Mouse (Mus musculus): Measurements from ENCODE around the gene Rtn1. TPM values are rescaled to one million over a fixed set of nuclear protein-coding genes. Genes with fewer than 3 reads are reported as not detected.
A peak's percentile ranks its signal among the peaks of the same experiment; 100 is the strongest.

Rtn1 gene
- polyA plus RNA-seq, 1 experiment from 2014 or later = 6.6 TPM

DNA sequence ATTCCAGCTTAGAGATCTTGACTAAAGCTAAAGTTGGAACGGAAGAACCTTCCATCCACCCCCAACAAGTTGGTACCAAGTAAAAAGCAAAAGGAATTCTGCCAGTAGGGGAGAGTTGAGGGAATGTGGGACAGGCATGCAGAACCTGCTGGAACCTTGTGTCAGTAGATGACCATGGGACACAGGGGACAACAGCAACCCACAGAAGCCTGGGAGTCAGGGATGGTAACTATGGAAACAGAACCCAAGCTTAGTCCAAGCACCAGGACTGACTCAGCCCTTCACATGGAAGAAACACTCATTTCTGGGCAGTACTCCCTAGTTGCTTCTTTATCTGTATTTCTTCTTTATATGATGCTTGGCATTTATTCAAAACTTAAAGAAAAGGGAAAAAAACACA lies 54.6 kb downstream of the Rtn1 start:
- Histone ChIP-seq H3K27ac (no peak overlapping the region), H3K27me3 (ENCODE audit: insufficient read depth, low read length) (no peaks in the 10 kb centered on the region), H3K4me2 (ENCODE audit: low read length) (no peak overlapping the region), H3K9ac (ENCODE audit: low read depth, low read length) (no peak overlapping the region), H3K36me3 (ENCODE audit: insufficient read depth, low read length) (no peaks in the 10 kb centered on the region), H3K4me3 (replicated peaks; ENCODE audit: low read depth, low read length) (no peak overlapping the region), H3K4me1 (replicated peaks; ENCODE audit: insufficient read depth, low read length) (no peaks in the 10 kb centered on the region), H3K9me3 (replicated peaks; ENCODE audit: low read length) (no peaks in the 10 kb centered on the region)
- TF ChIP-seq CTCF (IDR thresholded peaks at IDR 0.05; ENCODE audit: low read depth) = no peak
- DNase-seq (ENCODE audit: low spot score) (no peak), ATAC-seq (replicated peaks; ENCODE audit: low FRiP score, low read depth) (no peak)
- WGBS = 100% methylated on average over 1 of the region's 1 CpGs

- DNase-seq (ENCODE audit: low spot score) = no peak
- H3K4me3 ChIP-seq (replicated peaks; ENCODE audit: low read depth, low read length) = no peak overlapping the region
- H3K27me3 ChIP-seq (ENCODE audit: insufficient read depth, low read length) = no peaks in the 10 kb centered on the region
- no peak overlapping the region for H3K4me2 ChIP-seq (ENCODE audit: low read length)
- no peaks in the 10 kb centered on the region for H3K4me1 ChIP-seq (replicated peaks; ENCODE audit: insufficient read depth, low read length)
- H3K9ac ChIP-seq (ENCODE audit: low read depth, low read length) = no peak overlapping the region
- ATAC-seq (replicated peaks; ENCODE audit: low FRiP score, low read depth) = no peak
- TF ChIP-seq CTCF (IDR thresholded peaks at IDR 0.05; ENCODE audit: low read depth) = no peak
- no peaks in the 10 kb centered on the region for H3K9me3 ChIP-seq (replicated peaks; ENCODE audit: low read length)
- H3K36me3 ChIP-seq (ENCODE audit: insufficient read depth, low read length) = no peaks in the 10 kb centered on the region
- 90% methylated on average over 1 of the region's 1 CpGs for WGBS
- no peak overlapping the region for H3K27ac ChIP-seq
These were observed 55.3 kb downstream of the Rtn1 start for GRCm38 (mm10) chr12:72353506-72353905.

- no peak for ATAC-seq (replicated peaks; ENCODE audit: low FRiP score, low read depth)
- Histone ChIP-seq H3K36me3 (ENCODE audit: insufficient read depth, low read length) (no peaks in the 10 kb centered on the region), H3K27ac (no peak overlapping the region), H3K4me3 (replicated peaks; ENCODE audit: low read depth, low read length) (no peak overlapping the region), H3K9me3 (replicated peaks; ENCODE audit: low read length) (no peaks in the 10 kb centered on the region), H3K9ac (ENCODE audit: low read depth, low read length) (no peak overlapping the region), H3K27me3 (ENCODE audit: insufficient read depth, low read length) (no peaks in the 10 kb centered on the region), H3K4me2 (ENCODE audit: low read length) (no peak overlapping the region), H3K4me1 (replicated peaks; ENCODE audit: insufficient read depth, low read length) (no peaks in the 10 kb centered on the region)
- no peak for TF ChIP-seq CTCF (IDR thresholded peaks at IDR 0.05; ENCODE audit: low read depth)
- no peak for DNase-seq (ENCODE audit: low spot score)
- 57% methylated on average over 8 of the region's 8 CpGs for WGBS
These were observed 60.3 kb downstream of the Rtn1 start for GRCm38 (mm10) chr12:72348508-72348907.

DNA sequence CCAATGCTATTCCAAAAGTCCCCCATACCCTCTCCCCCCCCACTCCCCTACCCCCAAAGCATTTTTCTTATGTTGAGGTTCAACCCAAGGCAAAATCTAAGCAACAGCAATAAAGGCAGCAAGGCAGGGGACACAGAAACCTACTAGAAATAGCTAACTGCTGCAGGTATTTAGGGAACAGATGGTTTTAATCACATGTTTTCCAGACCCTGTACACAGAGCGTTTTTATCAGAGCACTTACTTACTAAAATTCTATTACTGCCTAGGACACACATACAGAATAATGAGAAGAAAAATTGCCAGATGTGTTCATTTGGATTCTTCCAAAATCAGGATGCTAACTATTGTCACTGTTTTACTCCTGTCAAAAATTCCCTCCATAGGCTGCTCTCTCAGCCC lies 61.7 kb downstream of the Rtn1 start:
- Histone ChIP-seq H3K27ac (no peak overlapping the region), H3K27me3 (ENCODE audit: insufficient read depth, low read length) (no peaks in the 10 kb centered on the region), H3K4me3 (replicated peaks; ENCODE audit: low read depth, low read length) (no peak overlapping the region), H3K4me1 (replicated peaks; ENCODE audit: insufficient read depth, low read length) (no peaks in the 10 kb centered on the region), H3K4me2 (ENCODE audit: low read length) (no peak overlapping the region), H3K9me3 (replicated peaks; ENCODE audit: low read length) (no peaks in the 10 kb centered on the region), H3K9ac (ENCODE audit: low read depth, low read length) (no peak overlapping the region), H3K36me3 (ENCODE audit: insufficient read depth, low read length) (no peaks in the 10 kb centered on the region)
- no peak for TF ChIP-seq CTCF (IDR thresholded peaks at IDR 0.05; ENCODE audit: low read depth)
- no peak for DNase-seq (ENCODE audit: low spot score)
- no peak for ATAC-seq (replicated peaks; ENCODE audit: low FRiP score, low read depth)
- WGBS = 56% methylated on average over 1 of the region's 1 CpGs

- Histone ChIP-seq H3K4me2 (ENCODE audit: low read length) (no peak overlapping the region), H3K4me3 (replicated peaks; ENCODE audit: low read depth, low read length) (no peak overlapping the region), H3K9me3 (replicated peaks; ENCODE audit: low read length) (no peaks in the 10 kb centered on the region), H3K36me3 (ENCODE audit: insufficient read depth, low read length) (no peaks in the 10 kb centered on the region), H3K27ac (no peak overlapping the region), H3K27me3 (ENCODE audit: insufficient read depth, low read length) (no peaks in the 10 kb centered on the region), H3K9ac (ENCODE audit: low read depth, low read length) (no peak overlapping the region), H3K4me1 (replicated peaks; ENCODE audit: insufficient read depth, low read length) (no peaks in the 10 kb centered on the region)
- DNase-seq (ENCODE audit: low spot score) (no peak), ATAC-seq (replicated peaks; ENCODE audit: low FRiP score, low read depth) (no peak)
- 70% methylated on average over 2 of the region's 2 CpGs for WGBS
- no peak for TF ChIP-seq CTCF (IDR thresholded peaks at IDR 0.05; ENCODE audit: low read depth)
These were observed 65.2 kb downstream of the Rtn1 start for GRCm38 (mm10) chr12:72343639-72344038.

GRCm38 (mm10) chr12:72336009-72336408 lies 72.8 kb downstream of the Rtn1 start:
- Histone ChIP-seq H3K4me3 (replicated peaks; ENCODE audit: low read depth, low read length) (no peak overlapping the region), H3K9ac (ENCODE audit: low read depth, low read length) (no peak overlapping the region)
- 79% methylated on average over 13 of the region's 13 CpGs for WGBS

DNA sequence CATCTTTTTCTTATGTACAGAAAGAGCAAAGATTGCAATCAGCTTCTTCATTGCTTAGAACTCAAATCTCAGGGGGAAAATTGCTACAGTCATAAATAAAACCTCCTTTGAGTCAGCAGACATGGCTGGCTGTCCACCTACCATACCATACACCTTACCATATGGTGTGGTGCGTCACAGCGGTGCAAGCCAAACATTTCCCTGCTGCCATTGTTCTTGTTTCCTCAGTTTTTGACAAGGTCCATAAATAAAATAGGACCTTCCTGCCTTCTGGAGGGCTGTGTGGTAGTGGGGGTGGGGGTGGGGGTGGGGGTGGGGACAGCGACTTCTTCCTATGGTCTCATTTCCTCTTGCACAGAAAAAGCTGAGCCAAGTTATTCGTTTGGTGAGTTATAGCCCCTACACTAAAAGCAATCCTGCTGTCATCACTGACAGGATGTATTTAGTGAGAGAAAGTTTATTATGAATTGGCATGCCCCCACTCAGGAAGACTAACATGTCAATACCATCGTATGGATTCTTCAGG lies 76.3 kb downstream of the Rtn1 start:
- no peak for DNase-seq (ENCODE audit: low spot score)
- H3K4me2 ChIP-seq (ENCODE audit: low read length) = no peak overlapping the region
- 59% methylated on average over 5 of the region's 5 CpGs for WGBS
- ATAC-seq (replicated peaks; ENCODE audit: low FRiP score, low read depth) = no peak
- H3K27ac ChIP-seq = no peak overlapping the region
- no peaks in the 10 kb centered on the region for H3K36me3 ChIP-seq (ENCODE audit: insufficient read depth, low read length)
- H3K4me1 ChIP-seq (replicated peaks; ENCODE audit: insufficient read depth, low read length) = no peaks in the 10 kb centered on the region
- no peak overlapping the region for H3K9ac ChIP-seq (ENCODE audit: low read depth, low read length)
- no peaks in the 10 kb centered on the region for H3K27me3 ChIP-seq (ENCODE audit: insufficient read depth, low read length)
- no peaks in the 10 kb centered on the region for H3K9me3 ChIP-seq (replicated peaks; ENCODE audit: low read length)
- no peak for TF ChIP-seq CTCF (IDR thresholded peaks at IDR 0.05; ENCODE audit: low read depth)
- H3K4me3 ChIP-seq (replicated peaks; ENCODE audit: low read depth, low read length) = no peak overlapping the region

More at GRCm38 (mm10) chr12:72336009-72336408, 72.8 kb downstream of the Rtn1 start:
- no peaks in the 10 kb centered on the region for H3K27me3 ChIP-seq (ENCODE audit: insufficient read depth, low read length)
- DNase-seq (ENCODE audit: low spot score) = peak; percentile 26
- H3K4me1 ChIP-seq (replicated peaks; ENCODE audit: insufficient read depth, low read length) = no peaks in the 10 kb centered on the region
- H3K27ac ChIP-seq = no peak overlapping the region
- no peak for ATAC-seq (replicated peaks; ENCODE audit: low FRiP score, low read depth)
- no peaks in the 10 kb centered on the region for H3K9me3 ChIP-seq (replicated peaks; ENCODE audit: low read length)
- H3K4me2 ChIP-seq (ENCODE audit: low read length) = no peak overlapping the region
- no peaks in the 10 kb centered on the region for H3K36me3 ChIP-seq (ENCODE audit: insufficient read depth, low read length)
- TF ChIP-seq CTCF (IDR thresholded peaks at IDR 0.05; ENCODE audit: low read depth) = no peak
